Mouse (Mus musculus) 3T3-L1 (cell line): ENCODE data around the gene Ptprn2.

Source experiments
- DNase-seq: peaks from one replicate; pipeline ENCODE4 v3.0.0-alpha.2; 2015; ENCODE audit warnings: low read depth, low spot score

The Ptprn2 gene

GRCm38 (mm10) chr12:117127485-117127884, 642.0 kb downstream of the Ptprn2 start:
- DNase-seq = no peak

GRCm38 (mm10) chr12:117132095-117132494, 646.6 kb downstream of the Ptprn2 start:
- no peak for DNase-seq

- DNase-seq = no peak
Measured at GRCm38 (mm10) chr12:117135205-117135604, 649.7 kb downstream of the Ptprn2 start.

DNA sequence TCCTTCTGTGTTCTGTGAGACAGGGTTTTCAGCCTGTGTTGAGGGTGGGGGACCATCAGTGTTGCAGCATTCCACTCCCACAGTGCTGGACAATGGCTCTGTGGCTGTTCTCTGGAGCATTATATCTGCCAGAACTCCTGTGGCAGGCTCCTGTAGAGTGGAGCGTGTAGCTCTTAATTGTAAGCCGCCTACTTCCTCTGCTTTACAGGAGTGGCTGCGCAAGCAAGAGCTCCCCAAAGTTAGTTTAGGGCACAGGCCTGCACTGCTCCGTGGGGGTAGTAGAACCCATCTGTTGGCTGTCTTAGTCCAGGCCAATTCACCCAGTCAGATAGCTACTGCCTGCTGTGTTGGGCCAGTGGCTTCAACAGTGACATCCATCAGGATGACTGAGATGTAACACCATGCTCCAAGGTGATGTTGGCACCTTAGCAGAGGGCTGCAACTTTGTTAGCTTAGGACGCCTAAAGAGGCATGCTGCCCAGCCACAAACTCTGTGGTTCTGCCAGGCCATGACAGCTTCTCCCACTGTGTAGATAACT, 651.0 kb downstream of the Ptprn2 start:
- DNase-seq = no peak

- DNase-seq = no peak
Measured at GRCm38 (mm10) chr12:117140901-117141300, 655.4 kb downstream of the Ptprn2 start.

DNA sequence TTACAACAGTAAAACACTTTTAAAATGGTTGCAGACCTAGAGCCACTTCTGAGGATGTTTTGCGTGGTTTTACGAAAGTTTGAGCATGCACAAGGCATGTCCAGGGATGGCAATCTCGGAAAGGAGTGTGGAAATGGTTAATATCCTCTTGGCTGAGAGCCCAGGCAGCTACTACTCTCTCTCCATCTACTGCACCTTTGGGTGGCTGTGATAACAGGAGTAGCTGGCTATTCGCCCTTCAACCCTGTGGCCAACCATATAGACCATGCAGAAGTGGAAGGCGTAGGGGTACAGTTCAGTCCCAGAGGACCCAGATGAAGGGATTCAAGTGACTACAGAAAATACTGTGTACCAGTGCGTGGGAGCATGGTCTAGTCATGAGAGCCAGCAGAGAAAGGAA, 655.9 kb downstream of the Ptprn2 start:
- DNase-seq = no peak

DNA sequence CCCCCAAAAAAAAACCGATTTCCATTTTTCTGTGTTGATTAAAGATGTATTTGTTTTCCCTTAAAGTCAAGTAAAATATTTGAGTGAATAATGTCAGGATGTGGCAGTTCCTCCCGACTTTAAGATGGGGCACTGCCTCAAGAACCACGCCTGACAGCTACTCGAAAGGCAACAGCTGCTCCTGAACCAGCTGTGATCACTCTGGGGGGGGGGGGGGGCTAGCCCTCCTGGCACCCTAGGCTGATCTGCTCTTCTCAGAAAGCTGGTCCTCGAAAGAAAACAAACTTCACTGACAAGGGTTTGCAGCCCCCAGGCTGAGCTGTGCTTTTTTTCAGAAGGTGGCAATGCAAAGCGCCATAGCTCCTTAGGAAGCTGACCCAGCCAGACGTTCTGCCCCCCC, 663.7 kb downstream of the Ptprn2 start:
- no peak for DNase-seq

DNA sequence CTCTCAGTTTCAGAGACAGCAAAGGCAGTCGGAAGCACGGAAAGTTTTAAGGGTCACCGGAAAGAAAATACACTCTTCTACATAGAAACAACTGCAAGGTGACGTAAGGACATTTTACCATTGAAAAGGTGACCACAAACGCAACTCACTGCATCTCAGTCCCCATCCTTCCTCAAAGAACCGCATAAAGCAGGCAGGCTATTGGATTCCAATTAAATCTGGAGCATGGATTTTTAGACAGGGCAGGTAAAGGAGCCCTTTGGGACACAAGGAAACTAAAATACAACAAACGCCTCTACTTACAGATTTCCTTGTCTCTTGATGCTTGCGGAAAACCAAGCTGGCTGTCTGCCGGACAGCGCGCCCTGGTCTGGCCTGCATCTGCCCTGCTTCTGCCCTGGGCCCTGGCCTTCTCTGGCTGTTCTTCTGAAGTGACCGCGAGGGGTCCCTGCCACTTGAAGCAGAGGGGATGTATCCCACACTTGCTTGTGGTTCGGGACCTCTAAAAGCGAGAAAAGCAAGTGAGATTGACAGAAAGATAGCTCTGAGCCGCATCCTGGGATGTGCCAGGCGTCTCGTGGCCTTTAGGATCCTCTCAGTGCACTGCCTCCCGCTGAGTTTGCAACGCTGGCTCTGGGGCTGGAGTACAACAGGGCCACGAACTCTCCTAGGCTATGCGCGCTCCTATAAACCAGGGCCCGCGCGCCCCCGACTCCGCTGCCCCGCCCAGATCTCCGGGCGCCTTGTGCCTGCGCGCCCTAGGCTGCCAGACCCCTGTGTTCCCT, 665.3 kb downstream of the Ptprn2 start:
- DNase-seq = no peak

GRCm38 (mm10) chr12:117151611-117152010, 666.1 kb downstream of the Ptprn2 start:
- DNase-seq = no peak

DNA sequence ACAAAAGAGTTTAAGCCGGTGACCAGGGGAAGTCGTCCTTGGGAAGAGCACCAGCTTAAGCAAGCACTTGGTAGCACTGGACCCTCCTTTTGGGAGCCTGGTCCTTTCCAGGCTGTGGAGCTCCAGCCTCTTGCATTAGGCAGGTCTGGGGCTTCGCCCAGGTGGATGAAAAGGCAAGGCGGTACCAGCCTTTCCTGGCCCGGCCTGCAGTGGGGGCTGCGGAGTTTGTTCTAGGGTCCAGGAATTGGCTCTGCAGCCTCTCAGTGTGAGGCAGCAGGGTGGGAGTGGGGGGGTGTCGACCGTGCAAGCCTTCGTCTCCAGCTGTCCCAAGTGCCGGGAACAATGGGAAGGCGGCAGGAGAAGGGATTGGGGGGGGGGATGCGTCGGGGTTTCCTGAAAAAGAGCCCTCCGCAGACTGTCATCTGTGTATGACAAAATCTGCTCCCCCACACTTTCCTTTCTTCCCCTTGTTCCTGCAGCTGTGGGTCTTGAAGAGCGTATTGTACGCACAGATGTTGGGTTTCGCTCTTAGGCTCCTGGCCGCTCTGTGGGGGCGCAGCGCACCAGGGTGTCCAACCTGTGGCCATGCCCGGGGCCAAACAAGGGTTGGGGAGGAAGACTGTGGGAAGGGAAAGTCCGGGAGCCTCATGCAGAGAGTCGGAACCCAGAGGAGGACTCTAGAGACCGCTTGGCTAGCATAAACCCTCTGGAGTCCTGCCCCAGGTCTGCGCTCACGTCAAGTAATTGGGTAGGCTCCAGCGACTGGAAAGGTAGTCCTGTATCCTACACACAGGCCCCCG, 667.0 kb downstream of the Ptprn2 start:
- DNase-seq = no peak

DNA sequence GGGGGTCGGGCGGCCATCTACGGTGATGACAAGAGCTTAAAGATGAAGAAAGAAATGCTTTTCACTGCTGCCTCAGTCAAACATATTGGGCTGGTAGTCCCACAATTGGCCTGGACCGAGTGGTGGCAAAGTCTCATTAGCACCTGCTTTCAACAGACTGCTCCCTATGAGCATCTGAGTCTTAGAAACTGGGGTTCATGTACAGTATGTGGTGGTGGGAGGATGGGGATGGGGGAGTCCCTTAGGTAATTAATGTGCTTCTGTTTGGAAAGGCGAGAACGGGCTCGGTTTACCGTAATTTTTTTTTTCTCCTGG, 667.6 kb downstream of the Ptprn2 start:
- DNase-seq = no peak

DNA sequence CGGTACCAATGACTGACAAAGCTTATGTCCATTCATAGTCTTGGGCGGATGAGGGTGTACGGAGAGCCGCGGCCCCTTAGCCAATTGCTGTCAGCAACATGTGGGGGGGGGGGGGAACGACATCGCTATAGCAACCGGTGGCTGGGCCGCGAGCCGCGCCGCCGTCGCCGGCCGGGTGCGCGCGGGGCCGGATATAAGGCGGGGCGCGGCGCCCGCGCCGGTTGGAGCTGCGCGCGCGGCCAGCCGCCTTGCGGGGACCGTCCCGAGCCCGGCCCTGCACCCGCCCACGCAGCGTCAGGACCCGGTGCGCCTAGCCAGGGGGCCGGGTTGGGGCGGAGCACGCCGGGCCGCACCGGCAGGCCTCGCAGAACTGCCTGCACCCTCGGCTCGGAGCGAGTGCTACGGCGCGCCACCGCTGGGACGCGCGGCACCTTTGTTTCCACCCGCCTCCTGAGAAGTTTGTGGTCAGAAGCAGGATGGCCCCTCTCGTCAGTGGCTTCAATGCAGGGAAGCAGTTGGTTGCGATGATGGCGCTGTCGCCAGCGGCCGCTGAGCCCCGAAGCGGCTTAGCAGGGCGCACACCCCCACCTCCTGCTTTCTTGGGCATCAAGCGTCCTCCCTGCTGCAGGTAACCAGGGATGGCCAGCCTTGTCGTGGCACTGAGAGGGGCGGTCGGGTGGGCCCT, 668.3 kb downstream of the Ptprn2 start:
- no peak for DNase-seq

DNA sequence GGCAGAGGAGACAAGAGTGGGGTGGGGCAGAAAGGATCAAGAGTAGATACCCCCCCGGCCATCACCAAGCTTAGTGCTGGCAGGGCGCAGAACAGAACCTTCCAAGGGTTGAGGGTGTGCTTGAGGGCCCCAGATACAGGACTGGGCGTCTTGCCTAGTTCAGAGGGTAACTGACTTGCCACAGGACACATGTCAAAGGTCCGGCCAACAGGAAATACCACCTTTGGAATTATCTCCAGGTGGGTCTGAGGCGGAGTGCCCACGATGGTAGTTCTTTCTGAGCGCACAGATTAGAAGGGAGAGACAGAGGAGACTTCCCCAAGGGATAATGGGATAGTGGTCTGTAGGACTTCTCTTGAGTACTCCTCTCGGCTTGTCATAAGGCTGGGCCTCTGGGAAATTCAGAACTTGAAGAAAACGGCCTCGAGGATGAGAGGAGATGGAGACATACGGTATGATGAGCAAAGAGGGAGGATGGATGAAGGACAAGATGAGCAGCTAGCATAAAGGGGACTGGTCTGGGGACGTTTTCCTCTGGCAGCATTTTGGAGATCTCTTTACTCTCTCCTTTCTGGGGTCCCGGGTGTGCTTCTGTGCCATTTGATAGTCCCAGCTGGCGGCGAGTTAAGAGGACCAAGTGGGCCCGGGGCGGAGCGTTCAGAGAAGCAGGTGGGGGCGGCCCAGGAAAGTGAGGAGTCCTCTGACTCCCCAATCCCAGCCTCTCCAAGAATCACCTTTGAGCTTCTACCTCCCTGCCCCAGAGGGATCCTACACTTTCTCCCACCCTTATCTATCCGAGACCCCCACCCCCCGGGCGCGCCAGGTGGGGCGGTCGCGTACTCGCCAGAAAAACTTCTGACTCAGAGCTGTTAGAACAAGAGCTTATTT, 669.1 kb downstream of the Ptprn2 start:
- DNase-seq = no peak

GRCm38 (mm10) chr12:117155307-117156220, 670.0 kb downstream of the Ptprn2 start:
- DNase-seq = no peak

- no peak for DNase-seq
Measured at GRCm38 (mm10) chr12:117156256-117156655, 670.7 kb downstream of the Ptprn2 start.

- no peak for DNase-seq
Measured at GRCm38 (mm10) chr12:117156786-117157185, 671.3 kb downstream of the Ptprn2 start.

- DNase-seq = no peak
Measured at GRCm38 (mm10) chr12:117157249-117157648, 671.7 kb downstream of the Ptprn2 start.

DNA sequence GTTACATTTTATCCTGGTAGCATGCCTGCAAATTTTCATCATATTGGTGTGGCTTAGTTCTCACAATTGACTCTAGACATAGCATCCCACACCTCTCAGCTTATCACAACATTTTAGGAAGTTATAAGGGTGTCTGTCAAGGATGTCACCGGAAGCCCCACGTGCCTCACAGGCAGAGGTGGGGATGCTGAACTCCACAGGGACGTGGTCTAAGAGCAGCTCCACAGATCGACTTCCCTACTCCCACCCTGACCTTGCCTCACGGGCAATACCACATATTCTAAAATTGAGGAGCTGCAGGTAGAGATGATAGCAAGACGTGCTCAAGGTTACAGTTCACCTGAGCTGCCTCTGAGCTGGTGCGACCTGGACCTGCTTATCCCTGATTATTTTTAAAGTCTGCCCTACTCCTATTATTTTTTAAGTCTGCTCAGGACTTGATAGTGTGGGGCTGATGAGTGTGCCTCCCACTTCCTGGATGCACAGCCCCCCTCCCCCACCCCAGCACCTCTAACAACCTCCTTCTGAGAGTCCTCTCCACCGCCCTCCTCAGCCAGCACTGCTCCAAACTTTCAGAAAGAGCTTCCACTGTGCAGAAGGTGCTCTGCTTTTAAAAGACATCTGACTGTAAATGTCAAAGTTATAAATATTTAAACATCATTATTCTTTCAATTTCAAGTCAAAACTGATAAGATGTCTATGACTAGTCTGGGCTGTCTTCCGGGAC, 672.3 kb downstream of the Ptprn2 start:
- no peak for DNase-seq

- no peak for DNase-seq
Measured at GRCm38 (mm10) chr12:117158950-117159668, 673.6 kb downstream of the Ptprn2 start.
